Mouse (Mus musculus) heart, embryonic 13.5 days (tissue): Measurements from ENCODE around the gene Mgat4e. TPM values are rescaled to one million over a fixed set of nuclear protein-coding genes. Genes with fewer than 3 reads are reported as not detected.

Experiments
- ATAC-seq: fragments of 200-750 bp; cut with Nextera tagmentation; 2 replicates; pipeline ENCODE4 v1.8.0; 2017; ENCODE audit warnings: moderate TSS enrichment; ENCODE audit not compliant: insufficient number of reproducible peaks, low FRiP score, low TSS enrichment; ENCODE audit errors: extremely low read depth
- H3K27ac ChIP-seq: fragments of 300-500 bp; sonication (generic); replicated peaks from 2 replicates; pipeline ENCODE4 v1.5.1; 2015; ENCODE audit warnings: moderate library complexity, mild to moderate bottlenecking, inconsistent platforms
- H3K27me3 ChIP-seq: fragments of 300-500 bp; sonication (generic); replicated peaks from 2 replicates; pipeline ENCODE4 v1.6.1; 2015; ENCODE audit warnings: mild to moderate bottlenecking, inconsistent platforms
- H3K36me3 ChIP-seq: fragments of 300-500 bp; sonication (generic); 2 replicates; pipeline ENCODE4 v1.6.1; 2015; ENCODE audit warnings: mild to moderate bottlenecking, inconsistent platforms
- H3K4me1 ChIP-seq: fragments of 300-500 bp; sonication (generic); 2 replicates; pipeline ENCODE4 v1.6.1; 2015; ENCODE audit warnings: inconsistent platforms
- H3K4me2 ChIP-seq: fragments of 300-500 bp; sonication (generic); 2 replicates; pipeline ENCODE4 v1.6.1; 2015; ENCODE audit warnings: inconsistent platforms, mild to moderate bottlenecking, moderate library complexity
- H3K4me3 ChIP-seq: fragments of 300-500 bp; sonication (generic); 2 replicates; pipeline ENCODE4 v1.5.1; 2015; ENCODE audit warnings: moderate library complexity, mild to moderate bottlenecking, inconsistent platforms
- H3K9ac ChIP-seq: fragments of 300-500 bp; sonication (generic); 2 replicates; pipeline ENCODE4 v1.6.1; 2015; ENCODE audit warnings: inconsistent platforms, mild to moderate bottlenecking, moderate library complexity
- H3K9me3 ChIP-seq: fragments of 300-500 bp; sonication (generic); 2 replicates; pipeline ENCODE4 v1.6.1; 2016; ENCODE audit warnings: inconsistent platforms
- WGBS: fragments of 180-500 bp; shearing (Covaris S2); methylation state at CpG from one replicate; pipeline ENCODE4 v1.1.7; 2015; ENCODE audit warnings: mixed read lengths; 5-methylcytosine and 5-hydroxymethylcytosine counted together
- polyA plus RNA-seq: library from polyadenylated mRNA; unstranded; fragments of >200 nt; fragmentation: Nextera tagmentation; extraction: Ambion mirVana; gene quantifications from 2 replicates; pipeline ENCODE4 v1.2.1, GENCODE M21; 2015

Mgat4e gene
- polyA plus RNA-seq, 1 experiment from 2014 or later: not detected

GRCm38 (mm10) chr1:134512183-134512582 is 37.3 kb downstream of the Mgat4e start:
- ATAC-seq: no peak
- no peaks in the 10 kb centered on the region for H3K9me3 ChIP-seq
- no peak overlapping the region for H3K9ac ChIP-seq
- H3K4me2 ChIP-seq: no peak overlapping the region
- no peak overlapping the region for H3K4me3 ChIP-seq
- H3K36me3 ChIP-seq: peaks cover 22% of the 10 kb centered on the region
- WGBS: 61% methylated on average over 4 of the region's 4 CpGs
- peaks cover 33% of the 10 kb centered on the region for H3K4me1 ChIP-seq
- H3K27me3 ChIP-seq: peaks cover 28% of the 10 kb centered on the region
- H3K27ac ChIP-seq: no peak overlapping the region

- Histone ChIP-seq H3K27ac (no peak overlapping the region), H3K36me3 (peaks cover 43% of the 10 kb centered on the region), H3K4me3 (no peak overlapping the region), H3K9me3 (no peaks in the 10 kb centered on the region), H3K9ac (no peak overlapping the region), H3K4me1 (peaks cover 17% of the 10 kb centered on the region), H3K4me2 (no peak overlapping the region), H3K27me3 (peaks cover 28% of the 10 kb centered on the region)
- WGBS: 37% methylated on average over 7 of the region's 7 CpGs
- no peak for ATAC-seq
Measured at GRCm38 (mm10) chr1:134510018-134510417, 39.5 kb downstream of the Mgat4e start.

- H3K27me3 ChIP-seq: no peaks in the 10 kb centered on the region
- no peak overlapping the region for H3K4me3 ChIP-seq
- no peaks in the 10 kb centered on the region for H3K4me1 ChIP-seq
- H3K9ac ChIP-seq: no peak overlapping the region
- peaks cover 66% of the 10 kb centered on the region for H3K36me3 ChIP-seq
- H3K4me2 ChIP-seq: no peak overlapping the region
- H3K27ac ChIP-seq: no peak overlapping the region
- no peak for ATAC-seq
- no peaks in the 10 kb centered on the region for H3K9me3 ChIP-seq
- 90% methylated on average over 8 of the region's 8 CpGs for WGBS
Measured at GRCm38 (mm10) chr1:134506201-134506600, 43.3 kb downstream of the Mgat4e start.

GRCm38 (mm10) chr1:134500916-134501315 is 48.6 kb downstream of the Mgat4e start:
- H3K9me3 ChIP-seq: no peaks in the 10 kb centered on the region
- 90% methylated on average over 1 of the region's 1 CpGs for WGBS
- no peaks in the 10 kb centered on the region for H3K27me3 ChIP-seq
- H3K27ac ChIP-seq: no peak overlapping the region
- no peak for ATAC-seq
- no peak overlapping the region for H3K4me3 ChIP-seq
- no peak overlapping the region for H3K4me2 ChIP-seq
- peaks cover 55% of the 10 kb centered on the region for H3K36me3 ChIP-seq
- H3K9ac ChIP-seq: no peak overlapping the region
- H3K4me1 ChIP-seq: peaks cover 5% of the 10 kb centered on the region

- Histone ChIP-seq H3K9me3 (no peaks in the 10 kb centered on the region), H3K4me1 (peaks cover 18% of the 10 kb centered on the region), H3K36me3 (peaks cover 25% of the 10 kb centered on the region), H3K4me3 (0 out of 2 replicates have a peak overlapping the region, but pooled peaks have one; percentile 68), H3K4me2 (peak overlapping the region; percentile 75), H3K27me3 (no peaks in the 10 kb centered on the region), H3K9ac (peak overlapping the region; percentile 83), H3K27ac (no peak overlapping the region)
- WGBS: 85% methylated on average over 10 of the region's 10 CpGs
- ATAC-seq: no peak
Measured at GRCm38 (mm10) chr1:134495991-134496390, 53.5 kb downstream of the Mgat4e start.

GRCm38 (mm10) chr1:134495216-134495539 is 54.3 kb downstream of the Mgat4e start:
- peaks cover 23% of the 10 kb centered on the region for H3K36me3 ChIP-seq
- peak overlapping the region; percentile 83 for H3K9ac ChIP-seq
- peaks cover 18% of the 10 kb centered on the region for H3K4me1 ChIP-seq
- H3K27ac ChIP-seq: peak overlapping the region; percentile 91
- H3K4me2 ChIP-seq: peak overlapping the region; percentile 75
- H3K9me3 ChIP-seq: no peaks in the 10 kb centered on the region
- H3K4me3 ChIP-seq: peak overlapping the region; percentile 68
- WGBS: 17% methylated on average over 5 of the region's 5 CpGs
- no peak for ATAC-seq
- H3K27me3 ChIP-seq: no peaks in the 10 kb centered on the region

GRCm38 (mm10) chr1:134494428-134495215 is 54.9 kb downstream of the Mgat4e start, which contains the start of gene Rabif:
Rabif (plus strand) TSS chr1:134494648.
- H3K36me3 ChIP-seq: peaks cover 25% of the 10 kb centered on the region
- no peaks in the 10 kb centered on the region for H3K27me3 ChIP-seq
- H3K9ac ChIP-seq: peak within 1 kb of the TSS; percentile 83
- peak within 1 kb of the TSS; percentile 75 for H3K4me2 ChIP-seq
- peak; percentile 97 for ATAC-seq
- H3K4me1 ChIP-seq: peaks cover 18% of the 10 kb centered on the region
- under 1% methylated on average over 58 of the region's 58 CpGs for WGBS
- H3K9me3 ChIP-seq: no peaks in the 10 kb centered on the region
- H3K27ac ChIP-seq: peak within 1 kb of the TSS; percentile 91
- H3K4me3 ChIP-seq: peak within 1 kb of the TSS; percentile 68

GRCm38 (mm10) chr1:134493956-134494355 is 55.5 kb downstream of the Mgat4e start:
- peak overlapping the region; percentile 75 for H3K4me2 ChIP-seq
- no peak for ATAC-seq
- H3K4me1 ChIP-seq: peaks cover 18% of the 10 kb centered on the region
- WGBS: 17% methylated on average over 5 of the region's 5 CpGs
- H3K27ac ChIP-seq: peak overlapping the region; percentile 75
- peak overlapping the region; percentile 79 for H3K9ac ChIP-seq
- H3K9me3 ChIP-seq: no peaks in the 10 kb centered on the region
- peak overlapping the region; percentile 68 for H3K4me3 ChIP-seq
- no peaks in the 10 kb centered on the region for H3K27me3 ChIP-seq
- peaks cover 32% of the 10 kb centered on the region for H3K36me3 ChIP-seq

- peaks cover 33% of the 10 kb centered on the region for H3K36me3 ChIP-seq
- no peak for ATAC-seq
- no peaks in the 10 kb centered on the region for H3K9me3 ChIP-seq
- H3K4me3 ChIP-seq: peak overlapping the region; percentile 68; the same call in 1 of the 2 replicates
- H3K4me1 ChIP-seq: peaks cover 18% of the 10 kb centered on the region
- H3K4me2 ChIP-seq: peak overlapping the region; percentile 75
- H3K9ac ChIP-seq: no peak overlapping the region; the same call in 1 of the 2 replicates
- no peak overlapping the region for H3K27ac ChIP-seq
- H3K27me3 ChIP-seq: no peaks in the 10 kb centered on the region
- WGBS: 84% methylated on average over 2 of the region's 2 CpGs
Measured at GRCm38 (mm10) chr1:134493496-134493895, 56.0 kb downstream of the Mgat4e start.

GRCm38 (mm10) chr1:134492276-134492675 is 57.2 kb downstream of the Mgat4e start:
- 70% methylated on average over 7 of the region's 7 CpGs for WGBS
- ATAC-seq: no peak

More at GRCm38 (mm10) chr1:134492276-134492675, 57.2 kb downstream of the Mgat4e start:
- H3K36me3 ChIP-seq: peaks cover 39% of the 10 kb centered on the region
- no peak overlapping the region for H3K4me2 ChIP-seq
- H3K9me3 ChIP-seq: no peaks in the 10 kb centered on the region
- no peak overlapping the region for H3K4me3 ChIP-seq
- H3K4me1 ChIP-seq: peaks cover 18% of the 10 kb centered on the region
- no peak overlapping the region for H3K9ac ChIP-seq
- no peaks in the 10 kb centered on the region for H3K27me3 ChIP-seq
- no peak overlapping the region for H3K27ac ChIP-seq
